Mouse (Mus musculus) megakaryocyte, embryonic 14.5 days (primary cell): ENCODE results near the gene Ccrl2. TPM values are rescaled to one million over a fixed set of nuclear protein-coding genes. Genes with fewer than 3 reads are reported as not detected.

Source experiments
- H3K27me3 ChIP-seq: replicated peaks from 2 replicates; pipeline ENCODE3; 2012; ENCODE audit warnings: inconsistent platforms
- H3K36me3 ChIP-seq: replicated peaks from 2 replicates; pipeline ENCODE3; 2012; ENCODE audit warnings: low read length, inconsistent platforms, mixed read lengths
- H3K4me1 ChIP-seq: 2 replicates; pipeline ENCODE4 v1.6.1; 2012; ENCODE audit warnings: inconsistent platforms
- H3K4me3 ChIP-seq: replicated peaks from 2 replicates; pipeline ENCODE3; 2012; ENCODE audit warnings: moderate library complexity, mild to moderate bottlenecking, inconsistent platforms
- H3K9me3 ChIP-seq: 2 replicates; pipeline ENCODE4 v1.6.1; 2012; ENCODE audit warnings: inconsistent platforms
- FLI1 ChIP-seq: IDR thresholded peaks from 2 replicates; pipeline ENCODE4 v1.6.1; 2012; ENCODE audit warnings: low read length, inconsistent platforms, mixed read lengths
- GATA1 ChIP-seq: IDR thresholded peaks from 3 replicates; pipeline ENCODE4 v1.6.1; 2012; ENCODE audit warnings: mixed read lengths, low read length, inconsistent platforms, borderline replicate concordance
- polyA plus RNA-seq: library from polyadenylated mRNA; stranded (reverse); fragments of >175 nt; gene quantifications from 2 replicates; pipeline ENCODE4 v1.2.3, GENCODE M21; 2012; ENCODE audit warnings: low replicate concordance; ENCODE audit not compliant: insufficient read depth

The Ccrl2 gene
- polyA plus RNA-seq, 1 experiment: 1.6 TPM

DNA sequence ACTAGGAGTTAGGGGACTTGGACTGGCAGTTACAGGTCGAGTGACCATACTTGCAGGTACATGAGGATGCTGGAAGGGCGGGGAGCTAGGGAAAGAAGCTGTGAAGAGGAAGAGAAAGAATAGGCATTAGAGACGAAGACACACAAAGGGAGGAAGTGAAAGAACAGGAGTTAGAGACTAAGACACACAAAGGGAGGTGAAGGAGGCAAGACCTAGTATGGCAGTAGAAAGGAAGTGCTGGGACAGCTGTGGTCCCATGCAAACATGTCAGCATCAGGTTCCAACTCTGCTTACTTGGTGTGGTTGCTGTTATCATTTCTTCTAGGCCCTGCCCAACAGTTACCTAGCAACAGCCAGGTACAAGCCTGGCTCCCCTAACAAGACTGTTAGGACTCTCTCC, 47.6 kb downstream of the Ccrl2 start:
- Histone ChIP-seq H3K4me1 (peaks cover 9% of the 10 kb centered on the region), H3K4me3 (no peak overlapping the region), H3K27me3 (peaks cover 69% of the 10 kb centered on the region), H3K36me3 (no peaks in the 10 kb centered on the region), H3K9me3 (no peaks in the 10 kb centered on the region)
- no peak for TF ChIP-seq GATA1
- no peak for TF ChIP-seq FLI1

DNA sequence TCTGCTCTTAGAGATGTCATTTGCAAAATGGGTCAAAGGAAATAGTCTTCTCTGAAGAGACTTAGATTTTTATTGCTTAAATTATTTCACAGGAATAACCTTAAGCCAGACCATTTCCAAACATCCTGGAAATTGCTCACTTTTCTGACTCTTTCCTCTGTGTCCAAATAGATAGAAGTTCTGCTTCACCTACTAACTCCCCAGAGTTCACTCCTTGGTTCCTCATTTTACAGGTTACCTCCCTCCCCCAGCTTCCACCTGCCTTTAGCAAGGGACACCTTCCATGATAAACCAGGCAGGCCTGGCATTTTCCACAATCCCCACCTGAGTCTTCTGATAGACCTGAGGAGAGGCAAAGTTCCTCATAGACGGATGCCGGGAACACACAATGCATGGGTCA, 50.8 kb downstream of the Ccrl2 start:
- Histone ChIP-seq H3K9me3 (no peaks in the 10 kb centered on the region), H3K36me3 (no peaks in the 10 kb centered on the region), H3K4me3 (no peak overlapping the region), H3K4me1 (0 out of 2 replicates have a peak, but pooled peaks cover 3% of the 10 kb centered on the region), H3K27me3 (peaks cover 68% of the 10 kb centered on the region)
- TF ChIP-seq FLI1 (no peak), GATA1 (no peak)

Other genes starting within 250 kb of the Ccrl2 start
- not detected in 2 replicates for gene Prss44, start 243.5 kb downstream of the Ccrl2 start, polyA plus RNA-seq
- gene Prss43, start 230.8 kb downstream of the Ccrl2 start, polyA plus RNA-seq: not detected in 2 replicates
- gene Prss45, start 222.9 kb downstream of the Ccrl2 start, polyA plus RNA-seq: not detected in 2 replicates
- gene Prss46, start 213.0 kb downstream of the Ccrl2 start, polyA plus RNA-seq: not detected in 2 replicates
- 0.70 TPM in 1 of 2 replicates, not detected in the other for gene Prss50, start 199.6 kb downstream of the Ccrl2 start, polyA plus RNA-seq
- 2.1 and 6.7 TPM in 2 replicates for gene Als2cl, start 177.6 kb downstream of the Ccrl2 start, polyA plus RNA-seq
- 2.2 and 4.5 TPM in 2 replicates for gene Tmie, start 177.4 kb downstream of the Ccrl2 start, polyA plus RNA-seq
- gene Fam240a, start 140.7 kb downstream of the Ccrl2 start, polyA plus RNA-seq: not detected in 2 replicates
- gene Tdgf1, start 111.4 kb downstream of the Ccrl2 start, polyA plus RNA-seq: not detected in 2 replicates
- gene Lrrc2, start 106.0 kb downstream of the Ccrl2 start, polyA plus RNA-seq: not detected in 2 replicates
- gene Rtp3, start 66.9 kb downstream of the Ccrl2 start, polyA plus RNA-seq: not detected in 2 replicates
- 7.6 TPM in 1 of 2 replicates, not detected in the other for gene Ltf, start 38.2 kb downstream of the Ccrl2 start, polyA plus RNA-seq
- gene Lrrfip2, start 60.1 kb upstream of the Ccrl2 start, polyA plus RNA-seq: 28.3 and 112 TPM in 2 replicates
- 5.7 and 10.8 TPM in 2 replicates for gene Mlh1, start 214.3 kb upstream of the Ccrl2 start, polyA plus RNA-seq
- gene Epm2aip1, start 214.4 kb upstream of the Ccrl2 start, polyA plus RNA-seq: 0.41 TPM in 1 of 2 replicates, not detected in the other